Mouse (Mus musculus): Measurements from ENCODE around the gene Macrod1.

Gene Macrod1

DNA sequence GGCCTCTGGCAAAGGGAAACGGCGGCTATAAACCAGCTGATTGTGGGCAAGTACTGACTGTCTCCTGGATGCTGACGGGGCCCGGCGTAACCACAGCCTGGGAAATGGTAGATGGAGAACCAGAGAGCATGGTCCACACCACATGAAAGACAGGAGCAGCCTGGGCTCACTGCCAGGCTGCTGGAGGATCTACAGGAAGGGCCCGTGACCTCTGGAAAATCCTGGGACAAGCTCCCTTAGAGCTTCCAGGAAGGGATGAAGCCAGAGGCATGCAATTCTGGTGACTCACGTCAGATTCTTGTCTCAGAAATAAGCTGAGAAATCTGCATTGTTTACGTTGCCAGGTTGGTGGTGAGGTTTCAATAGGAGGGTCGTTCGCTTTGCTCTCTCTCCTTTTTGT is 1.8 kb upstream of the Macrod1 start:
- in situ Hi-C loops (cut with MboI; ENCODE audit: unreplicated experiment in 2 of 2) = loop anchor here in 1 of 2 experiments (5.0 kb wide), 1 partner anchor 213 kb away; the partner anchor contains the start of gene Rcor2

DNA sequence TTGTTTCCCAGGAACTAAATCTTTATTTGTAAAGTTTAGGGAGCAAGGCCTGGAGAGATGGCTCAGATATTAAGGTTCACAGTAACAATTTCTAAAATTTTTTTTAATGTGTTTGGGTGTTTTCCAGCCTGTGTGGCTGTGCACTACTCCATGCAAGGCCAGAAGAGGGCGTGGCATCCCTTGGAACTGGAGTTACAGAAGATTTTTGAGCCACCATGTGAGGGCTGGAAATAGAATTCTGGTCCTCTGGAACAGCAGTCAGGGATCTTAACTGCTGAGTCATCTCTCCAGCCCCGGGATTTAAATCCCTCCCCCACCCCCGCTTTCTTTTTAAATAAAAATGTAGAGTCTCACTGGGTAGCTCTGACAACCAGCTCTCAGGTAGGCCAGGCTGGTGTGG is 1.4 kb upstream of the Macrod1 start:
- in situ Hi-C loops (cut with MboI; ENCODE audit: unreplicated experiment in 2 of 2) = loop anchor here in 1 of 2 experiments (5.0 kb wide), 1 partner anchor 212 kb away; the partner anchor contains the start of gene Rcor2

DNA sequence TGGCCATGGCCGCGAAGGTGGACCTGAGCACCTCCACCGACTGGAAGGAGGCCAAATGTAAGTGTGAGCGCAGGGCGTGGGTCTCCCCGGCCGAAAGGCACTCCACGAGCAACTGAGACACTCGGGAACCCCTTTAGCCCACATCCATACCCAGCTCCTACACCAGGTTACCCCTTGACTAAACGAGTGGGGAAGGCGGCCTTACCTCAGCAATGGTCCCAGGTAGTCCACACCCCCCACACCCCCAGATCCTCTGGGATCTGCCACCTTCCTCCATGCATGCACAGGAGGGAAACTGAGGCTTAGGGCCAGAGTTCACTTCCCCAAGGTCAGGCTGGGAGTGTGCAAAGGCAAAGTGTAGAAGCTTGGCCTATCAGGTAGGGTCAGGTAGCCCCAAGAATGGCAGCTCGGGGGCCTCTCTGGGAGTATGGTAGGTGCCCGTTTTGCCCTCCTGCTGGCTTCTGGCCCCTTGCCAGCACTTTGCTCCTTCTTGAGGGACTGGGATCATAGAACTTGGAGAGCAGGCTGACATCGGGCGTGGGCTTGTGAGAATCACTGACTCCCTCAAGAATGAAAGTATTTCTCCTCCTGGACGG is 614 bp downstream of the Macrod1 start:
- in situ Hi-C loops (cut with MboI; ENCODE audit: unreplicated experiment in 2 of 2) = loop anchor here in 1 of 2 experiments (5.0 kb wide), 1 partner anchor 210 kb away; the partner anchor contains the start of gene Rcor2

- in situ Hi-C loops (cut with MboI; ENCODE audit: unreplicated experiment in 2 of 2) = loop anchor here in 1 of 2 experiments (5.0 kb wide), 1 partner anchor 210 kb away; the partner anchor contains the start of gene Rcor2
Measured at GRCm38 (mm10) chr19:7057722-7058207, 1.2 kb downstream of the Macrod1 start.

DNA sequence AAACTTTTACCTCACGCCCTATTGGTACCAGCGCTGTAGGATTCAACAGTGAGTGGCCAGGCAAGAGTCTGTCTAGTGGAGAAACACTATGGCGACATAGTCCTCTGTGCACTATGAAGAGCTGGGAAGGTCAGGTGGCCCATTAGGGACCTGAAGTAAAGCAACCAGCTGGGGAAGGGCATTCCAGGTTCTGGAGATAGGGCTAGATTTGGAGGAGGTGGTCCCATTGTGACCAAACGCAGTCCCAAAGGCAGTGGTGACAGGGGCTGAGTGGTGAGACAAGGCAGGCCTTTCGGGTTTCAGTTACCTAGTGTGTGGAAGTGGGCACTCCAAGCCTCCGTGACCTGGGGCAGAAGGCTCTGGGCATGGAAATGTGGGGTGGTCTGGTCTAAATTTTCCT is 1.9 kb downstream of the Macrod1 start:
- in situ Hi-C loops (cut with MboI; ENCODE audit: unreplicated experiment in 2 of 2) = loop anchor here in 1 of 2 experiments (5.0 kb wide), 1 partner anchor 209 kb away; the partner anchor contains the start of gene Rcor2

DNA sequence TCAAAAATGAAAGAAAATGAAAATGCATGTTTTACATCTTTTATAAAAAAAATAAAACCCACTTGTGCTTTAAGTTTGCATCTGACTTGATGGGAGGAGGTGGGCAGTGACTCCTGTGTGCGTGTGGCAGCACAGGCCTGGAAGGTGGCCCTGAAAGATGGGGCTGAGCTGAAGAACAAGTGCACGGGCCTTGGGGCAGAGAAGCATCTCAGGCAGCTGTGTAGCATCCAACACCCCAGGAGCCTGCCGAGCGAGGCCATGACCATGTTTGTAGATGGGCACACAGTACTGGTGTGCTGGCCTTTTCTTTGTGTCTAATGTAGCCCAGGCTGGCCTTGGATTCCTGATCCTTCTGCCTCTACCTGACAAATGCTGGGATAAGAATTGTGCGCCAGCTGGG is 5.5 kb downstream of the Macrod1 start:
- in situ Hi-C loops (cut with MboI; ENCODE audit: unreplicated experiment in 2 of 2) = loop anchor here (10.0 kb wide), 3 partner anchors 283 to 553 kb away; partner anchors contain the start of genes Hrasls5 (in 1 of the 2) and Mark2 (in 1 of the 2)

DNA sequence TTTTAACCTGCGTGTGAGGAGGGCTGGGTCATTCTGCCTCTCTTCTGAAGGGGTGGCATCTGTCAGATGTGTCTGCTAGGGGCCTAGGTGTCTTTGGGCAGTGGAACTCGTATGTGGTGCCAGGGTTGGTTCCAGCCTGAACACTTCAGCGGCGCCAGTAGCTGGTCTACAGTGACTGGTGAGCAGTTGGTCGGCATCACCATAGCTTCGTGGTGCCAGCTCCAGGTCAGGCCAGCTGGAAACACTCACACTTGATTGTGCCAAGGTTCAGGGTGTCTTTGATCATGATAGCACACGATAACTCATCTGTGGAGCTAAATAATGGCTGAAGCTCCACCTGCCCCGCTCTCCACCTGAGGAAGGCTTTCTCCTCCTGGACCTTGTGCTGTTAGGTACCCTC is 6.3 kb downstream of the Macrod1 start:
- in situ Hi-C loops (cut with MboI; ENCODE audit: unreplicated experiment in 2 of 2) = loop anchor here (10.0 kb wide), 3 partner anchors 282 to 552 kb away; partner anchors contain the start of genes Hrasls5 (in 1 of the 2) and Mark2 (in 1 of the 2)

GRCm38 (mm10) chr19:7064571-7064970 is 8.0 kb downstream of the Macrod1 start:
- in situ Hi-C loops (cut with MboI; ENCODE audit: unreplicated experiment in 2 of 2) = loop anchor here (10.0 kb wide), 3 partner anchors 280 to 550 kb away; partner anchors contain the start of genes Hrasls5 (in 1 of the 2) and Mark2 (in 1 of the 2)

DNA sequence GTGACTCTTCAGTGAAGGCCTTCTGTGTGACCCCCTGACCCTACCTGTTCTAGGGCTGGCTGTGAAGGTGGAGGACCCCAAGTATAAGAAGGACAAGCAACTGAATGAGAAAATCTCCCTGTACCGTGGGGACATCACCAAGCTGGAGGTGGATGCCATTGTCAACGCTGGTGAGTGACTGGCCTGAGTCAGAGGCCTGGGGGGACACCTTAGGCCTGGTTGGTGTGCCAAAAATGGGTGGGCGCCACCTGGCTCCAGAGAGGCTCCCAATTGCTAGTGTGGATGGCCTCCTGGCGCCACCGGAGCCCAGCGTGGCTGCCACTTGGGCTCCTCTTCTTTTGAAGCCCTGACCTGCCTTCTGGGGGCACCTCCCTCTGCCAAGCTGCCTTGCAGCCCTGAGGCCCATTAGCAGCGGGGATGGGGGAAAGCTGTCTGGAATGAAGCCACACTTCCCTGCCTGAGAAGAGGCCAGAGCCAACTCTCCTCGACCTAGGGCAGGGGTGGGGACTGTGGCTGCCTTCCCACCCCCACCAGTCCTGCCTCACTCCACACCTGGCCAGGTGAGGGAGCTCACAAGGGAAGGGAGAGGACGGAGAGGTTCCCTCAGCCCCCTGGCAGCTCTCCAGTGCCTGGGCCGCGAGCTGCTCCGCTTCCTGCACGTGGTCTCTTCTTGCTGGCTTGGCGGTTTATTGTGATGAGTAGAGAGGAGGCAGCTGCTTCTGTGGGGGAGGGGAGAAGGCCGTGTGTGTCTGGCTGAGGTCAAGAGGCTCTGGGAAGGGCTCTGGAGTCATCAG is 9.6 kb downstream of the Macrod1 start:
- in situ Hi-C loops (cut with MboI; ENCODE audit: unreplicated experiment in 2 of 2) = loop anchor here (5.0 to 10.0 kb wide), 6 partner anchors 141 to 549 kb away; partner anchors contain the start of genes Hrasls5 (in 1 of the 2), Mark2 (in 1 of the 2) and Otub1 (in 1 of the 2)

DNA sequence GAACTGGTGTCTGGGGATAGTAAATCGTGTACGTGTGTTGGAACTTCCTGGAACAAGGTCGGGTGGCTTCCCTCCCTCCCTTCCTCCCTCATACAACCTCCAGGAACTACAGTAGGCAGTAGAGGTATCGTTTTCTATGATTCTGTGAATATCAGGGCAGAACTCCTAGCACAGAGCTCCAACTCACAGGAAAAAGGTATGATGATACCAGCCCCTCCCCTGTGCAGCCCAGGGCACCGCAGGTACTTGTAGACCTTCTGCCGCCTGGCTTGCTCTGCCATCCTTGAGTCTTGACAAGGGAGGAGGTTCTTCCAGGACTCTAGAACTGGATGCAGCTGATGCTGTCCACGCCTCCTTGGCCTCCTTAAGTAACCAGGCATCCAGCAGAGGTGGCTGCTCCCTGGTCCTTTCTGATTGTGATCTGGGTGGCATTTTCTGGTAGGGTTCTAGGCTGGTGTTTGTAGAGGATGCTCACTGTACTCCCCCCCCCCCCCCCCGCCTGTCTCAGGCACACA is 10.3 kb downstream of the Macrod1 start:
- in situ Hi-C loops (cut with MboI; ENCODE audit: unreplicated experiment in 2 of 2) = loop anchor here (5.0 to 10.0 kb wide), 6 partner anchors 140 to 548 kb away; partner anchors contain the start of genes Hrasls5 (in 1 of the 2), Mark2 (in 1 of the 2) and Otub1 (in 1 of the 2)

GRCm38 (mm10) chr19:7067344-7068050 is 10.9 kb downstream of the Macrod1 start:
- in situ Hi-C loops (cut with MboI; ENCODE audit: unreplicated experiment in 2 of 2) = loop anchor here (5.0 to 10.0 kb wide), 6 partner anchors 140 to 547 kb away; partner anchors contain the start of genes Hrasls5 (in 1 of the 2), Mark2 (in 1 of the 2) and Otub1 (in 1 of the 2)

DNA sequence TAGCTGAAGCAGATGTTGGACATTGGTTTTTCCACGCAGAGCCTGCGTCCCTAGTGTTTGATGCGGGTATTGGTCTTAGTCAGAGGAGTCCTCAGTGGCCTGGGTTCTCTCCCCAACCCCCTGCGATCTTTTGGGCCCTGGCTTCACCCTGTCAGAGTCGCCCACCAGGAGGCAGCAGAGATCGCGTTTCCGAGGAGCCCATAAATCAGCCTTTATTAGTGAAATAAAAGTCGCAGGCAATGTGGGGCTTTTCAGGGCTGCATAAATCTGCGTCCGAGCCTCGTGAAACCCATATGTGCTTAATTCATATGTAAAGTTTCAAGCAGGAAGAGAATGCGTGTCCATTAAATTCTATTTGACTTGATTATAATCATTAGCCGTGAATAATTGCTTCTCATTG is 11.5 kb downstream of the Macrod1 start:
- in situ Hi-C loops (cut with MboI; ENCODE audit: unreplicated experiment in 2 of 2) = loop anchor here (5.0 to 10.0 kb wide), 6 partner anchors 139 to 547 kb away; partner anchors contain the start of genes Hrasls5 (in 1 of the 2), Mark2 (in 1 of the 2) and Otub1 (in 1 of the 2)

DNA sequence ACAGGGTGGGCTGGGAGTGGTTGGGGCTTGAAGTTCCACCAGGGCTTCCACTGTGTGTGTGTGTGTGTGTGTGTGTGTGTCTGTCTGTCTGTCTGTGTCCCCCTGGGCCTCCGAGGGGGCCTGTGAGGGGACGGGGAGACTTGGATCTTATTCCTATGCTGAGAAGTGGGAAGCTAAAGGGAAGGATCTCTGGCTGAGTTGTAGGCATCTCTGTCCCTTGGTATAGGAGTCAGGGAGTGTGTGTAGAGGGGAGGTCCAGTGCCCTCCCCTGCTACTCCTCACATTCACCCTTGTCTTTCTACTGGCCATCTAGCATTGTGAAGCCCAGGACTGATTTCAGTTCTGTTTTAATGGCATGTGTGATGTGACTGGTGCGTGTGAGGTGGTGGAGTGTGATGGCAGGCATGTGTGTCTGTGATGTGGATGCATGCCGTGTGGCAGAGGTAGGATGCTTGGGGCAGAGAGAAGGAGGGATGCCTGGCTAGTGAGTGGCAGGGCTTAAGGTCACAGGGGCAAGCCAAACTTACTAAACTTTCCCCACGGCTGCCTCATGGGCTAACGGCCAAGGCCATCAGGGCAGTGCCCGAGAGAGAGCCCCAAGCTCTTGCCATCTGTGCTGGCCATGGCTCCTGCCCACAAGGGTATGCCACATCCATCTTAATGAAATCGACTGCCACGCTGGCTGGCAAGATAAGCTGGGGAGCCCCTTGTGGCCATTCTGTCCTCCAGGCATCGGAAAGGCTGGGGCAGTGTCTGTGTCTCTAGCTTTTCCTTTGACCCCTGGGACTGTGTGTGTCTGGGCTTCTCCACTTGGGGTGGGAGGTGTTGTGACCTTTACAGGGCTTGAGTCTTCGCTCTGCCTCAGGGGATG is 12.3 kb downstream of the Macrod1 start:
- in situ Hi-C loops (cut with MboI; ENCODE audit: unreplicated experiment in 2 of 2) = loop anchor here (5.0 to 10.0 kb wide), 6 partner anchors 138 to 546 kb away; partner anchors contain the start of genes Hrasls5 (in 1 of the 2), Mark2 (in 1 of the 2) and Otub1 (in 1 of the 2)

- in situ Hi-C loops (cut with MboI; ENCODE audit: unreplicated experiment in 2 of 2) = loop anchor here (5.0 to 10.0 kb wide), 7 partner anchors 132 to 545 kb away; partner anchors contain the start of genes Hrasls5 (in 1 of the 2), Mark2 (in 1 of the 2) and Otub1 (in 1 of the 2)
Measured at GRCm38 (mm10) chr19:7069781-7070763, 13.5 kb downstream of the Macrod1 start.

- in situ Hi-C loops (cut with MboI; ENCODE audit: unreplicated experiment in 2 of 2) = loop anchor here in 1 of 2 experiments (5.0 kb wide), 2 partner anchors 132 to 367 kb away; no protein-coding TSS in a partner anchor
Measured at GRCm38 (mm10) chr19:7070775-7071174, 14.2 kb downstream of the Macrod1 start.

- in situ Hi-C loops (cut with MboI; ENCODE audit: unreplicated experiment in 2 of 2) = loop anchor here in 1 of 2 experiments (5.0 kb wide), 2 partner anchors 130 to 365 kb away; no protein-coding TSS in a partner anchor
Measured at GRCm38 (mm10) chr19:7072221-7072620, 15.6 kb downstream of the Macrod1 start.
